Mouse (Mus musculus) CD4-positive helper T cell, adult 2 months (primary cell): ENCODE results near the gene Olfr869.

ENCODE experiments used
- DNase-seq: peaks from one replicate; pipeline ENCODE4 v3.0.0-alpha.2; 2012; ENCODE audit warnings: low read depth, missing footprints, low spot score

The Olfr869 gene

DNA sequence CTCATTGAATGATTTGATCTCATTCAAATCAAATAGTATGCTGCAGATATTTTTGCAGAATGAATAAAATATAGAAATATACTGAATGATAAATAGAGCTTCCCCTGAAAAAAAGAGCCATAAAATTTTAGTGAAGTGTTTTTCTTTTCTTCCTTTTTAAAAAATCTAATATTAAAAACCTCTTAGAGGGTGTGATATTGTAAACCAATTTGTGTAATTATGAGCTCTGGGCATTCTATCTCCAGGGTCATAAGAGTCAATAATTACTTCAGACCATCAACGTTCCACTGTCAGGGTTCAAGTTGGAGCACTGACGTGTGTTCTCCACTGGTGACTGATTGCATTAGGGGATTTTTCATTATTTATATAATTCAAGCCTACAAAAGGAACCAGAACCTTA is at the start of gene Olfr869:
Olfr869 (plus strand) TSS at position 301 of the 400 bp plus-strand sequence.
- no peak for DNase-seq

DNA sequence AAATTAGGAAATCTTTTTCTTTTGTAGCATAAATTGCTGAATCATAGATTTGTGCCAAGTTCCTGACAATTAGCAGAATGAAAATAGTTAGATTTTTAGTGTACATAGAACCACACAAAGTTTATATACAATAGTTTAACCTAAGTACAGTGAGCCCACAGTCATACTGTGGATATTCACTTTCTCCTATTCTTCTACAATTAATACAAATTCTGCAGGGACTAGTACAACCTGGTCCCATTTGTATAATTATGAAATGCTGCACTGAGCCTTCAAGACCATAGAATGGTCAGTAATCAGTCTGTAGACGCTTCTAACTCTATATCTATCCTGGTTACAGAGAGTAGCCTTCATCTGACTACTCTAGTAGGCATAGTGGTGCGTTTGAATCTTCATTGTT is 30.5 kb upstream of the Olfr869 start, which contains the start of gene Olfr868:
Olfr868 (plus strand) TSS at position 301 of the 400 bp plus-strand sequence.
- no peak for DNase-seq

DNA sequence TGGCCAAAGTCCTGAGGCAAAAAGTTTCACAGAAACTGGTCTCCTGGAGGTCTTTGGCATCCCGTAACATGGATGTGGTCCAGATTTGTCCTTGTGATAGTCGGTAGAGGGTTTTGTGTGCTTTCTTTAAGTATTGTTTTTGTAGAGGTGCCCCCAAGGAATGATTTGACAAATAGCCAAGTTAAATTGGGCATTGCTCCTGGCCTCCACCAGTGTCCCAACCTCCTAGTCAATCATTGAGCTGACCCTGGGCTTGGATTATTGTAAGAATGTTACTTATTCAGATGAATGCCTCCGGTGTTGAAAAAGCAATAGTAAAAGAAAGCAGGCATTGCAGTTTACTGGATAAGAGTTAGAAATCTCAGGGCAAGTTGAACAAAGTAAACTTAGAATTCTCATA is 20.9 kb downstream of the Olfr869 start:
- DNase-seq, result no peak

DNA sequence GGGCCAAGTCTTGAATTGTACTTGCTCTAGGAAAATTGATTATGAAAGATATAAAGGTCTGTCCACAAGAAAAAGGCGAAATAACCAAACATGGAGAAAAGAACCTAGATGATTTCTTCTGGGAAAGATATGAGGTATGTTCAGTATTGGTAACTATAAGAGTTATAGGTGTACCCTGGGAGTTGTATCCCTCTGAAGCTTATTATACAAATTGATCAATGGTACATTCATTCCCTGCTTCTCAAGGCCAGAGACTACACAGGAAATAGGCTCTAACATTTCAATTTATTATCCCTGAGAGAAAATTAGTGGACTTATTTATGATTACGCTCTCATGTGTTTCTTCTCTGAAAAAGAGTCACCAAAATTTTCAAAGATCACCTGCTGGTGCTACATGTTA is 45.1 kb downstream of the Olfr869 start, which contains the start of gene Olfr870:
Olfr870 (minus strand) TSS at position 101 of the 400 bp plus-strand sequence.
- DNase-seq, result no peak

DNA sequence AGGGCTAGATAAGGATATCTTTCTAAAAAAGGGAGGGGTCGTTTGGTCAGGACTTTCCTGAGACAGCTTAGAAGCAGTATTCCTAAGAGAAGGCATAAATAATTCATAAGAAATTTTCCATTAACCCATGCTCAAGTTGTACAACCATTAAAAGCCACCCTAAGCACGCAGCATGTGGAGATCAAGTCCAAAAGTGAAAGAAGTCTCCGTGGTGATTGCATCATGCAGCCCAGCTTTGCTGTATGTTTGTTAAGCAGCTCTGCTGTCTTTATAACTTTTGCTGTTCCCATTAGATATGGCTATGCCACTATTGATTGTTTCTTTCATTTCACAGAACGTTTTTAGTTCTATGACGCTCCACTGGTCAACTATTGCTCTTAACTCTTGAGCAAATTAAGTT is 50.7 kb downstream of the Olfr869 start:
- DNase-seq, result no peak
